Mouse (Mus musculus): ENCODE results near the gene Drc1.

The Drc1 gene

GRCm38 (mm10) chr5:30358436-30359099, 77.4 kb downstream of the Drc1 start:
- no peak for TF ChIP-seq NANOG (IDR thresholded peaks at IDR 0.05; ENCODE audit: borderline replicate concordance, low read length)
- TF ChIP-seq CTCF (conservative IDR thresholded peaks at IDR 0.05; ENCODE audit: low read length), result no peak
- TF ChIP-seq POU5F1 (IDR thresholded peaks at IDR 0.05; ENCODE audit: borderline replicate concordance, low read length), result no peak
- Histone ChIP-seq H3K4me3 (replicated peaks; ENCODE audit: low read length) (no peak overlapping the region), H3K9me3 (ENCODE audit: low read length) (no peaks in the 10 kb centered on the region)

GRCm38 (mm10) chr5:30367405-30367804, 86.2 kb downstream of the Drc1 start:
- no peaks in the 10 kb centered on the region for H3K9me3 ChIP-seq (ENCODE audit: low read length)
- no peak overlapping the region for H3K4me3 ChIP-seq (replicated peaks; ENCODE audit: low read length)
- H3K27me3 ChIP-seq (ENCODE audit: insufficient read depth, low read length), result peaks cover 15% of the 10 kb centered on the region
- H3K4me1 ChIP-seq (replicated peaks; ENCODE audit: low read depth, low read length), result 0 out of 2 replicates have a peak, but pooled peaks cover 6% of the 10 kb centered on the region
- H3K36me3 ChIP-seq (ENCODE audit: insufficient read depth, low read length), result no peaks in the 10 kb centered on the region
- TF ChIP-seq CTCF (conservative IDR thresholded peaks at IDR 0.05; ENCODE audit: low read length), result no peak
- TF ChIP-seq NANOG (IDR thresholded peaks at IDR 0.05; ENCODE audit: borderline replicate concordance, low read length), result no peak
- TF ChIP-seq POU5F1 (IDR thresholded peaks at IDR 0.05; ENCODE audit: borderline replicate concordance, low read length), result no peak

More at GRCm38 (mm10) chr5:30358436-30359099, 77.4 kb downstream of the Drc1 start:
- H3K4me1 ChIP-seq (replicated peaks; ENCODE audit: low read depth, low read length), result 0 out of 2 replicates have a peak, but pooled peaks cover 3% of the 10 kb centered on the region
- no peaks in the 10 kb centered on the region for H3K36me3 ChIP-seq (ENCODE audit: insufficient read depth, low read length)
- peaks cover 12% of the 10 kb centered on the region; the same call in 1 of the 2 replicates for H3K27me3 ChIP-seq (ENCODE audit: insufficient read depth, low read length)

GRCm38 (mm10) chr5:30369426-30369825, 88.2 kb downstream of the Drc1 start:
- Histone ChIP-seq H3K36me3 (ENCODE audit: insufficient read depth, low read length) (no peaks in the 10 kb centered on the region), H3K9me3 (ENCODE audit: low read length) (no peaks in the 10 kb centered on the region), H3K4me1 (replicated peaks; ENCODE audit: low read depth, low read length) (0 out of 2 replicates have a peak, but pooled peaks cover 6% of the 10 kb centered on the region), H3K4me3 (replicated peaks; ENCODE audit: low read length) (no peak overlapping the region), H3K27me3 (ENCODE audit: insufficient read depth, low read length) (peaks cover 28% of the 10 kb centered on the region)
- TF ChIP-seq NANOG (IDR thresholded peaks at IDR 0.05; ENCODE audit: borderline replicate concordance, low read length), result no peak
- TF ChIP-seq CTCF (conservative IDR thresholded peaks at IDR 0.05; ENCODE audit: low read length), result no peak
- no peak for TF ChIP-seq POU5F1 (IDR thresholded peaks at IDR 0.05; ENCODE audit: borderline replicate concordance, low read length)

GRCm38 (mm10) chr5:30382876-30383275, 101.7 kb downstream of the Drc1 start:
- H3K36me3 ChIP-seq (ENCODE audit: insufficient read depth, low read length), result no peaks in the 10 kb centered on the region
- peaks cover 12% of the 10 kb centered on the region for H3K27me3 ChIP-seq (ENCODE audit: insufficient read depth, low read length)
- H3K4me3 ChIP-seq (replicated peaks; ENCODE audit: low read length), result no peak overlapping the region
- H3K4me1 ChIP-seq (replicated peaks; ENCODE audit: low read depth, low read length), result 0 out of 2 replicates have a peak, but pooled peaks cover 4% of the 10 kb centered on the region
- H3K9me3 ChIP-seq (ENCODE audit: low read length), result no peaks in the 10 kb centered on the region
- TF ChIP-seq POU5F1 (IDR thresholded peaks at IDR 0.05; ENCODE audit: borderline replicate concordance, low read length) (no peak), CTCF (conservative IDR thresholded peaks at IDR 0.05; ENCODE audit: low read length) (no peak), NANOG (IDR thresholded peaks at IDR 0.05; ENCODE audit: borderline replicate concordance, low read length) (no peak)

GRCm38 (mm10) chr5:30387726-30388125, 106.5 kb downstream of the Drc1 start:
- peaks cover 4% of the 10 kb centered on the region for H3K27me3 ChIP-seq (ENCODE audit: insufficient read depth, low read length)
- TF ChIP-seq POU5F1 (IDR thresholded peaks at IDR 0.05; ENCODE audit: borderline replicate concordance, low read length) (no peak), NANOG (IDR thresholded peaks at IDR 0.05; ENCODE audit: borderline replicate concordance, low read length) (no peak), CTCF (conservative IDR thresholded peaks at IDR 0.05; ENCODE audit: low read length) (no peak)
- H3K4me1 ChIP-seq (replicated peaks; ENCODE audit: low read depth, low read length), result no peaks in the 10 kb centered on the region
- no peaks in the 10 kb centered on the region for H3K9me3 ChIP-seq (ENCODE audit: low read length)
- H3K36me3 ChIP-seq (ENCODE audit: insufficient read depth, low read length), result no peaks in the 10 kb centered on the region
- no peak overlapping the region for H3K4me3 ChIP-seq (replicated peaks; ENCODE audit: low read length)

- Histone ChIP-seq H3K27me3 (ENCODE audit: insufficient read depth, low read length) (peaks cover 4% of the 10 kb centered on the region; the same call in 1 of the 2 replicates), H3K4me3 (replicated peaks; ENCODE audit: low read length) (no peak overlapping the region), H3K36me3 (ENCODE audit: insufficient read depth, low read length) (no peaks in the 10 kb centered on the region), H3K4me1 (replicated peaks; ENCODE audit: low read depth, low read length) (no peaks in the 10 kb centered on the region), H3K9me3 (ENCODE audit: low read length) (no peaks in the 10 kb centered on the region)
- no peak for TF ChIP-seq NANOG (IDR thresholded peaks at IDR 0.05; ENCODE audit: borderline replicate concordance, low read length)
Measured at GRCm38 (mm10) chr5:30389836-30390235, 108.6 kb downstream of the Drc1 start.

- peaks cover 4% of the 10 kb centered on the region; the same call in 1 of the 2 replicates for H3K27me3 ChIP-seq (ENCODE audit: insufficient read depth, low read length)
- TF ChIP-seq NANOG (IDR thresholded peaks at IDR 0.05; ENCODE audit: borderline replicate concordance, low read length) (no peak), CTCF (conservative IDR thresholded peaks at IDR 0.05; ENCODE audit: low read length) (peak; percentile 91), POU5F1 (IDR thresholded peaks at IDR 0.05; ENCODE audit: borderline replicate concordance, low read length) (no peak)
Measured at GRCm38 (mm10) chr5:30391473-30391872, 110.3 kb downstream of the Drc1 start.

GRCm38 (mm10) chr5:30400521-30400920, 119.3 kb downstream of the Drc1 start:
- Histone ChIP-seq H3K27me3 (ENCODE audit: insufficient read depth, low read length) (0 out of 2 replicates have a peak, but pooled peaks cover 2% of the 10 kb centered on the region), H3K4me3 (replicated peaks; ENCODE audit: low read length) (no peak overlapping the region), H3K9me3 (ENCODE audit: low read length) (peaks cover 9% of the 10 kb centered on the region), H3K4me1 (replicated peaks; ENCODE audit: low read depth, low read length) (no peaks in the 10 kb centered on the region), H3K36me3 (ENCODE audit: insufficient read depth, low read length) (no peaks in the 10 kb centered on the region)
- TF ChIP-seq CTCF (conservative IDR thresholded peaks at IDR 0.05; ENCODE audit: low read length), result no peak
- TF ChIP-seq POU5F1 (IDR thresholded peaks at IDR 0.05; ENCODE audit: borderline replicate concordance, low read length), result no peak
- TF ChIP-seq NANOG (IDR thresholded peaks at IDR 0.05; ENCODE audit: borderline replicate concordance, low read length), result no peak

More at GRCm38 (mm10) chr5:30391473-30391872, 110.3 kb downstream of the Drc1 start:
- H3K9me3 ChIP-seq (ENCODE audit: low read length), result no peaks in the 10 kb centered on the region
- H3K4me1 ChIP-seq (replicated peaks; ENCODE audit: low read depth, low read length), result no peaks in the 10 kb centered on the region
- no peaks in the 10 kb centered on the region for H3K36me3 ChIP-seq (ENCODE audit: insufficient read depth, low read length)
- no peak overlapping the region for H3K4me3 ChIP-seq (replicated peaks; ENCODE audit: low read length)
